Mouse (Mus musculus) limb, embryonic 15.5 days (tissue): Measurements from ENCODE around the gene P2rx6. TPM values are rescaled to one million over a fixed set of nuclear protein-coding genes. Genes with fewer than 3 reads are reported as not detected.
"Not testable (repeated sequence)": the region's sequence is repeated elsewhere in the genome, so short reads cannot be mapped to it uniquely, and the experiment has no call there.

ENCODE experiments used
- ATAC-seq: fragments of 200-750 bp; cut with Nextera tagmentation; 2 replicates; pipeline ENCODE4 v1.8.0; 2017; ENCODE audit warnings: low read depth, moderate TSS enrichment; ENCODE audit not compliant: insufficient number of reproducible peaks, low FRiP score, low TSS enrichment
- H3K27ac ChIP-seq: fragments of 300-500 bp; sonication (generic); 2 replicates; pipeline ENCODE4 v1.5.1; 2015; ENCODE audit warnings: moderate library complexity, mild to moderate bottlenecking, inconsistent platforms
- H3K27me3 ChIP-seq: fragments of 300-500 bp; sonication (generic); 2 replicates; pipeline ENCODE4 v1.6.1; 2015; ENCODE audit warnings: inconsistent platforms
- H3K36me3 ChIP-seq: fragments of 300-500 bp; sonication (generic); 2 replicates; pipeline ENCODE4 v1.6.1; 2015; ENCODE audit warnings: inconsistent platforms
- H3K4me1 ChIP-seq: fragments of 300-500 bp; sonication (generic); 2 replicates; pipeline ENCODE4 v1.6.1; 2015; ENCODE audit warnings: inconsistent platforms
- H3K4me2 ChIP-seq: fragments of 300-500 bp; sonication (generic); 2 replicates; pipeline ENCODE4 v1.6.1; 2015; ENCODE audit warnings: mild to moderate bottlenecking, inconsistent platforms
- H3K4me3 ChIP-seq: fragments of 300-500 bp; sonication (generic); 2 replicates; pipeline ENCODE4 v1.5.1; 2015; ENCODE audit warnings: mild to moderate bottlenecking, inconsistent platforms
- H3K9ac ChIP-seq: fragments of 300-500 bp; sonication (generic); 2 replicates; pipeline ENCODE4 v1.6.1; 2015; ENCODE audit warnings: inconsistent platforms
- H3K9me3 ChIP-seq: fragments of 300-500 bp; sonication (generic); 2 replicates; pipeline ENCODE4 v1.6.1; 2016; ENCODE audit warnings: inconsistent platforms
- WGBS: fragments of 180-500 bp; shearing (Covaris S2); methylation state at CpG from one replicate; pipeline ENCODE4 v1.1.7; 2015; 5-methylcytosine and 5-hydroxymethylcytosine counted together
- polyA plus RNA-seq: library from polyadenylated mRNA; unstranded; fragments of >200 nt; fragmentation: Nextera tagmentation; extraction: Ambion mirVana; gene quantifications from 2 replicates; pipeline ENCODE4 v1.2.1, GENCODE M21; 2015

The P2rx6 gene
- polyA plus RNA-seq, 1 experiment from 2014 or later, result 0.99 TPM

GRCm38 (mm10) chr16:17614740-17615139 is 53.1 kb downstream of the P2rx6 start:
- H3K4me2 ChIP-seq, H3K27ac ChIP-seq, ATAC-seq, H3K4me1 ChIP-seq, H3K36me3 ChIP-seq, H3K27me3 ChIP-seq, H3K9ac ChIP-seq, H3K4me3 ChIP-seq, H3K9me3 ChIP-seq: not testable (repeated sequence)
- 90% methylated on average over 6 of the region's 6 CpGs for WGBS

DNA sequence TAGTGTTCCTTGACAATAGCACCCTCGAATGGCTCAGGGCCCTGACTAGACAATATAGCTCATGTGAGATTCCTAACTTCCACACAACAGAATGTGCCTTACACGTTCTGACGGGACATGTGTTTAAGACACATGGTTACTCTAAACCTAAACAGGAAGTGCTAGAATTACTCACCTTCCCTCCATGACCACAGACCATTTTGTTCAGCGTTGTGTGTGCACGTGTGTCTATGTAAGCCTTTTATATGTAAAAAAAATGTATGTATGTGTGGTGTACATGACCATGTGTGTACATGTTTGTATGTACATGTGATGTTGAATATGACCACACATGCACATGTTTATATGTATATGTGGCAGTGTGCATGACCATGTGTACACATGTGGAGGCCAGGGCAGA is 54.5 kb downstream of the P2rx6 start:
- ATAC-seq, result no peak
- 80% methylated on average over 5 of the region's 5 CpGs for WGBS
- Histone ChIP-seq H3K4me1 (peaks cover 15% of the 10 kb centered on the region), H3K36me3 (no peaks in the 10 kb centered on the region), H3K4me2 (no peak overlapping the region), H3K9ac (no peak overlapping the region), H3K4me3 (no peak overlapping the region), H3K27ac (no peak overlapping the region), H3K27me3 (no peaks in the 10 kb centered on the region), H3K9me3 (no peaks in the 10 kb centered on the region)

DNA sequence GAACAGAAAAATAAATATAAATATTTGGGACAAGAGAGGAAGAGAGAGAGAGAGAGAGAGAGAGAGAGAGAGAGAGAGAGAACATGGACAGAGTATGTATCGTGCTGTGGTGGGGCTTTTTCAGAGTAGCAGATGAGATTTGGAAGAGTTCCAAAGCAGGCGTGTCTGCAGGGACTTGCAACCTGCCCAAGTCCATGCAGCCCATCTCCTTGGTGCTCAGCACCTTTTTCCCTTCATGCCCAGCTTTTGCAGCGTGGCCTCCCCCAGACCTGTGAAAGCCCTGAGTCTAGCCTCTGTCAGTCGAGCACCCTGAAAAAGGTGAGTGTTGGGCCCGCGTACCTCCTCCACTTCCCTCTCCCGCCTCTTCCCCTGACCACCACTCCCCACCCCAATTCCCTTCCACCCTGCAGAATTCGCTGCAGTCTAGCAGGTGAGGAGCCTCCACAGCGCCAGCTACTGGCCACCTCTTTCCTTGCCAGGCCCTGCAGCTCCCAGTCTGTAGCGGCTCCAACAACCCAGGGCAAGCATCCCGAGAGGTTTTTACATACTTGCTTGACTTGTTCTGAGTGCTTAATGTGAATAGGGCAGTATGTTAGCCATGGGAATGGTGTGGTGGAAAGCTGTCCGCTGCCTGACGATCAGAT is 56.4 kb downstream of the P2rx6 start:
- H3K27ac ChIP-seq, result no peak overlapping the region
- H3K4me3 ChIP-seq, result peak overlapping the region; percentile 8; the same call in 1 of the 2 replicates
- H3K4me1 ChIP-seq, result peaks cover 15% of the 10 kb centered on the region
- 0 out of 2 replicates have a peak, but pooled peaks cover 5% of the 10 kb centered on the region for H3K36me3 ChIP-seq
- peak; percentile 40; the same call in 1 of the 2 replicates for ATAC-seq
- H3K4me2 ChIP-seq, result peak overlapping the region; percentile 27
- WGBS, result 14% methylated on average over 13 of the region's 13 CpGs
- no peak overlapping the region for H3K9ac ChIP-seq
- no peaks in the 10 kb centered on the region for H3K9me3 ChIP-seq
- no peaks in the 10 kb centered on the region for H3K27me3 ChIP-seq

DNA sequence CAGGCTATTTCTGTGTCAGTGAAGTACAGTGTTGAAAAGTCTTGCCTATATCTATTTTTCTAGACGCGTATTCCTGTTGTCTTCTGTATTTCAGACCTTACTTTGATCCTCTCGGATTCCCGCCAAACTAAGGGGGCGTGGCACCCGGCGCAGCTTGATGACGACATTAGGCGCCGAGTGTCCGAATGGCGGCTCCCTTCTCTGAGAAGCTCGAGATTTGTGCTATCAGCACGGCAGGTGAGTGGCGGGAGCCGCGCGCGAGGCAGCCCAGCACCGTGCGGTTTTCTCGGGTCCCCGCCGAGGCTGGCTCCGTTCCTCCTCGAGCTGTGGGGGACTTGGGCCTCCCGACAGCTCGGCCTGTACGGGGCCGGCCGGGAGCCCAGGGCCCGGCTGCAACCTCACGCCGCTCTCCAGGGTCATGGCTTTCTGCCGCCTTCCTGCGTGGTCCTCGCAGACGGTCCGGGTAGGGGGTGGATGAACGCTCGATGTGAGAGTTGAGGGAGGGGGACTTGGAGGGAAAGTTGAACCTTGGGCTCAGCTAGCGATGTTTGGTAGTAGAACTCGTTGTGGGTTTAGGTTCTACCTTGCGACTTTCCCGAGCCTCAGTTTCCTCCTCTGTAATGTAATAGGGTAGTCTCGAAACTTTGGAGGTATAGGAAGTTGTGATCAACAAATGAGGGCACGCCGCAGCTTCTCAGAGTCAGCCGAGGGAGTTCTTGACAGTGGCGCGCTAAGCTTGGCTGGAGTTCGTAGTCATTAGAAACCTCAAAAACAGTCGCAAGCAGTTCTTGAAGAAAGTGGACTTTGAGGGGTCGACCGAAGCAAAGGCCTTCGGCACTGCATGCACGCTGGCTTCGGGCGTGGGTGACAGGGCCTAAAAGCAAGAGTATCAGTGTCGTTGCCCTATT is 57.8 kb downstream of the P2rx6 start, which contains the start of gene Smpd4:
Gene Smpd4 (plus strand): TSS at position 157 of the 908 bp plus-strand sequence.
- Histone ChIP-seq H3K4me2 (peak within 1 kb of the TSS; percentile 72), H3K4me3 (peak within 1 kb of the TSS; percentile 96), H3K27me3 (no peaks in the 10 kb centered on the region), H3K27ac (peak within 1 kb of the TSS; percentile 68), H3K36me3 (peaks cover 15% of the 10 kb centered on the region), H3K4me1 (peaks cover 15% of the 10 kb centered on the region), H3K9me3 (no peaks in the 10 kb centered on the region), H3K9ac (peak within 1 kb of the TSS; percentile 85)
- WGBS, result 2% methylated on average over 60 of the region's 60 CpGs
- 0 out of 2 replicates have a peak, but pooled peaks have one; percentile 59 for ATAC-seq

- Histone ChIP-seq H3K4me3 (no peak overlapping the region), H3K9ac (no peak overlapping the region), H3K36me3 (peaks cover 33% of the 10 kb centered on the region), H3K4me2 (no peak overlapping the region), H3K4me1 (peaks cover 15% of the 10 kb centered on the region), H3K9me3 (no peaks in the 10 kb centered on the region), H3K27me3 (no peaks in the 10 kb centered on the region), H3K27ac (no peak overlapping the region)
- no peak for ATAC-seq
- WGBS, result 93% methylated on average over 1 of the region's 1 CpGs
Observed at GRCm38 (mm10) chr16:17621936-17622335, 60.3 kb downstream of the P2rx6 start.

GRCm38 (mm10) chr16:17625488-17626268 is 64.0 kb downstream of the P2rx6 start:
- no peak overlapping the region for H3K4me3 ChIP-seq
- no peaks in the 10 kb centered on the region for H3K4me1 ChIP-seq
- no peak overlapping the region for H3K4me2 ChIP-seq
- H3K9me3 ChIP-seq, result no peaks in the 10 kb centered on the region
- ATAC-seq, result no peak
- peaks cover 69% of the 10 kb centered on the region for H3K36me3 ChIP-seq
- H3K27ac ChIP-seq, result no peak overlapping the region
- H3K9ac ChIP-seq, result no peak overlapping the region
- no peaks in the 10 kb centered on the region for H3K27me3 ChIP-seq
- 68% methylated on average over 8 of the region's 8 CpGs for WGBS

DNA sequence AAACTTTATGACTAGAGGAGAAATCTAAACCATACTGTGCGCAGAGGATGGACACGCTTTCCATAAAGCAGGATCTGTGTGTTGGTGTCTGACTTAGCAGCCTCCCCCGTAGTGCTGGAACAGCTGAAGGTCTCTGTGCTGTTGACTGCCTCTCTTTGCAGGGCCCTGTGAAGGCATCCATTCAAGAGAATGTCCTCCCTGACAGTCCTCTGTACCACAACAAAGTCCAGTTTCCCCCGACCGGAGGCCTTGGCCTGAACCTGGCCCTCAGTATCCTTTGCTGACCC is 64.5 kb downstream of the P2rx6 start:
- H3K4me2 ChIP-seq, result no peak overlapping the region
- no peaks in the 10 kb centered on the region for H3K4me1 ChIP-seq
- H3K9ac ChIP-seq, result no peak overlapping the region
- H3K27ac ChIP-seq, result no peak overlapping the region
- no peaks in the 10 kb centered on the region for H3K9me3 ChIP-seq
- no peaks in the 10 kb centered on the region for H3K27me3 ChIP-seq
- H3K36me3 ChIP-seq, result peaks cover 73% of the 10 kb centered on the region
- WGBS, result 95% methylated on average over 5 of the region's 5 CpGs
- ATAC-seq, result no peak
- no peak overlapping the region for H3K4me3 ChIP-seq

Other genes with a start within 250 kb of the P2rx6 start
- gene Serpind1, start 230.5 kb upstream of the P2rx6 start, polyA plus RNA-seq, result 0.68 and 1.1 TPM in 2 replicates
- gene Snap29, start 155.9 kb upstream of the P2rx6 start, polyA plus RNA-seq, result 18.1 and 20.5 TPM in 2 replicates
- gene Pi4ka, start 155.6 kb upstream of the P2rx6 start, polyA plus RNA-seq, result 26.0 and 30.7 TPM in 2 replicates
- gene Crkl, start 109.9 kb upstream of the P2rx6 start, polyA plus RNA-seq, result 69.5 and 72.8 TPM in 2 replicates
- gene Aifm3, start 72.3 kb upstream of the P2rx6 start, polyA plus RNA-seq, result 0.36 and 2.7 TPM in 2 replicates
- gene Lztr1, start 53.2 kb upstream of the P2rx6 start, polyA plus RNA-seq, result 84.2 and 97.8 TPM in 2 replicates
- 63.2 and 72.4 TPM in 2 replicates for gene Thap7, start 30.7 kb upstream of the P2rx6 start, polyA plus RNA-seq
- 0.25 TPM in 1 of 2 replicates, not detected in the other for gene Lrrc74b, start 638 bp upstream of the P2rx6 start, polyA plus RNA-seq
- gene Slc7a4, start 21.3 kb downstream of the P2rx6 start, polyA plus RNA-seq, result 9.9 and 11.2 TPM in 2 replicates
- gene Smpd4, start 57.5 kb downstream of the P2rx6 start, polyA plus RNA-seq, result 26.0 and 26.8 TPM in 2 replicates
- gene Ccdc74a, start 84.6 kb downstream of the P2rx6 start, polyA plus RNA-seq, result 6.1 and 7.6 TPM in 2 replicates
- gene Med15, start 171.0 kb downstream of the P2rx6 start, polyA plus RNA-seq, result 40.6 and 42.8 TPM in 2 replicates
- 83.9 and 88.5 TPM in 2 replicates for gene Klhl22, start 197.7 kb downstream of the P2rx6 start, polyA plus RNA-seq
- 25.0 and 32.4 TPM in 2 replicates for gene Scarf2, start 235.4 kb downstream of the P2rx6 start, polyA plus RNA-seq